Mouse (Mus musculus) testis, adult 2 months (tissue): ENCODE measurements at regions not wholly inside any gene's neighbourhood (a gene's known extent, or its start where the extent isn't known, plus 50 kb on each side); places are given as distances from the start of the nearest gene placed in this dataset.

Experiments used
- H3K27ac ChIP-seq: fragments of 200-500 bp; 2 replicates; pipeline ENCODE4 v1.5.1; 2012; ENCODE audit warnings: low read depth, low read length; ENCODE audit not compliant: control insufficient read depth, insufficient read depth
- H3K27me3 ChIP-seq: fragments of 200-500 bp; 2 replicates; pipeline ENCODE4 v1.6.1; 2012; ENCODE audit warnings: mild to moderate bottlenecking, low read length, moderate library complexity; ENCODE audit not compliant: control insufficient read depth, insufficient read depth
- H3K36me3 ChIP-seq: fragments of 200-500 bp; 2 replicates; pipeline ENCODE4 v1.6.1; 2012; ENCODE audit warnings: mild to moderate bottlenecking, low read length; ENCODE audit not compliant: control insufficient read depth, insufficient read depth
- H3K4me1 ChIP-seq: fragments of 200-500 bp; 2 replicates; pipeline ENCODE4 v1.6.1; 2012; ENCODE audit warnings: low read length; ENCODE audit not compliant: control insufficient read depth, insufficient read depth
- H3K4me3 ChIP-seq: fragments of 200-500 bp; 2 replicates; pipeline ENCODE4 v1.5.1; 2012; ENCODE audit warnings: low read depth, mild to moderate bottlenecking, low read length, moderate library complexity, mixed read lengths; ENCODE audit not compliant: control insufficient read depth
- CTCF ChIP-seq: fragments of 200-500 bp; IDR thresholded peaks from 2 replicates; pipeline ENCODE4 v1.5.1; 2012; ENCODE audit warnings: low read depth, mild to moderate bottlenecking, inconsistent platforms, low read length, moderate library complexity; ENCODE audit not compliant: control insufficient read depth, insufficient read depth, insufficient replicate concordance
- POLR2A ChIP-seq: fragments of 200-500 bp; IDR thresholded peaks from 2 replicates; pipeline ENCODE4 v1.6.1; 2012; ENCODE audit warnings: low read depth, mild to moderate bottlenecking, inconsistent platforms, low read length, moderate library complexity; ENCODE audit not compliant: control insufficient read depth

DNA sequence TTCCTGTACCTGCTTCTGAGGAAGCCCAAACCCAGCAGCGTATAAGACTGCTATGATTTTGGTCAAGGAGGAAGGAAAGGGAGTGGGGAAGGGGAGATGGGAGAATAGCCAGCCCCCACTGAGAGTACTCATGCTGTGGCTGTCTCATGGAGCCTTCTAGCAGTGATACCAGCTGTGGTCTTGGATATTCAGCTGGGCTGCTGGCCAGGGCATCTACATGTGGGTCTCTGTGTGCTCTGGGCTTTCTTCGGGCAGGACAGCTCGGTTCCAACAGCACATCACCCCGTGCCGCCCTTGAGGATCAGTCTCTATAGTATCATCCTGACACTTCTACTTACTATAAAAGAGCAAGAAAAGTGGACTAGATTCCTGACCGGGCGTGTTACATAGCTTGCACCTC, 90.6 kb upstream of the Dapk1 start:
- Histone ChIP-seq H3K4me1 (no peaks in the 10 kb centered on the region), H3K27me3 (no peaks in the 10 kb centered on the region), H3K36me3 (no peaks in the 10 kb centered on the region), H3K4me3 (no peak overlapping the region), H3K27ac (no peak overlapping the region)
- TF ChIP-seq POLR2A (no peak), CTCF (no peak)

GRCm38 (mm10) chr13:60511628-60512027, 90.1 kb upstream of the Dapk1 start:
- Histone ChIP-seq H3K27ac (no peak overlapping the region), H3K36me3 (no peaks in the 10 kb centered on the region), H3K4me3 (no peak overlapping the region), H3K27me3 (no peaks in the 10 kb centered on the region), H3K4me1 (no peaks in the 10 kb centered on the region)
- TF ChIP-seq CTCF, result no peak
- TF ChIP-seq POLR2A, result no peak

GRCm38 (mm10) chr13:60513756-60514155, 88.0 kb upstream of the Dapk1 start:
- Histone ChIP-seq H3K4me1 (no peaks in the 10 kb centered on the region), H3K36me3 (no peaks in the 10 kb centered on the region), H3K27me3 (no peaks in the 10 kb centered on the region), H3K27ac (no peak overlapping the region), H3K4me3 (no peak overlapping the region)
- no peak for TF ChIP-seq POLR2A
- TF ChIP-seq CTCF, result no peak

- H3K4me1 ChIP-seq, result no peaks in the 10 kb centered on the region
- TF ChIP-seq CTCF, result no peak
- TF ChIP-seq POLR2A, result no peak
- H3K27ac ChIP-seq, result no peak overlapping the region
- no peak overlapping the region for H3K4me3 ChIP-seq
- no peaks in the 10 kb centered on the region for H3K36me3 ChIP-seq
- no peaks in the 10 kb centered on the region for H3K27me3 ChIP-seq
These were observed 86.9 kb upstream of the Dapk1 start for GRCm38 (mm10) chr13:60514806-60515205.

DNA sequence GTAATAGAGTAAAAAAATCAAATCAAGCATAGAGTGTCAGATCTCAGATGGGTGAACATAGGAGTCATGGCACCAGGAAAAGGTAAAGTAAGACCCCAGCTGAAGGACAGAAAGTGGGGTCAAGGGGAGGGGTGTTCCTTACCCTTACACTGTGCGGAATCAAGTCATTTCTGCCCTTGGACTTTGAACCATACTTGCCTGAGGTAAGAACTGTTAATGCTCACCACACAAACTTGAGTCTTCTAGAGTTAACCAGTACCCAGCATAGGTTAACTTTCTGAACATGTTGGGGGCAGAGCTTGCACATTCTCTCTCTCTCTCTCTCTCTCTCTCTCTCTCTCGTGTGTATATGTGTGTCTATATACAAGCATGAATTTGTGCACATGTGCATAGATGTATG, 83.7 kb upstream of the Dapk1 start:
- Histone ChIP-seq H3K4me1 (no peaks in the 10 kb centered on the region), H3K36me3 (no peaks in the 10 kb centered on the region), H3K27ac (no peak overlapping the region), H3K4me3 (no peak overlapping the region), H3K27me3 (no peaks in the 10 kb centered on the region)
- TF ChIP-seq CTCF, result no peak
- TF ChIP-seq POLR2A, result no peak

- TF ChIP-seq POLR2A, result no peak
- no peak for TF ChIP-seq CTCF
- Histone ChIP-seq H3K27ac (no peak overlapping the region), H3K4me1 (no peaks in the 10 kb centered on the region), H3K36me3 (no peaks in the 10 kb centered on the region), H3K27me3 (no peaks in the 10 kb centered on the region), H3K4me3 (no peak overlapping the region)
These were observed 82.0 kb upstream of the Dapk1 start for GRCm38 (mm10) chr13:60519708-60520107.

GRCm38 (mm10) chr13:60522719-60523450, 78.9 kb upstream of the Dapk1 start:
- no peaks in the 10 kb centered on the region for H3K4me1 ChIP-seq
- H3K36me3 ChIP-seq, result no peaks in the 10 kb centered on the region
- no peak for TF ChIP-seq CTCF
- TF ChIP-seq POLR2A, result no peak
- no peak overlapping the region for H3K27ac ChIP-seq
- no peaks in the 10 kb centered on the region for H3K27me3 ChIP-seq
- H3K4me3 ChIP-seq, result no peak overlapping the region

- Histone ChIP-seq H3K4me3 (no peak overlapping the region), H3K27ac (no peak overlapping the region), H3K36me3 (no peaks in the 10 kb centered on the region), H3K4me1 (no peaks in the 10 kb centered on the region), H3K27me3 (no peaks in the 10 kb centered on the region)
- TF ChIP-seq CTCF, result no peak
- no peak for TF ChIP-seq POLR2A
These were observed 73.9 kb upstream of the Dapk1 start for GRCm38 (mm10) chr13:60527806-60528205.
